Mouse (Mus musculus): ENCODE results near the gene Phf23. TPM values are rescaled to one million over a fixed set of nuclear protein-coding genes. Genes with fewer than 3 reads are reported as not detected.

Gene Phf23
- 2.7 and 4.8 TPM in 2 replicates for polyA plus RNA-seq (2012; rRNA removed)

GRCm38 (mm10) chr11:69995391-69995960, at the start of gene Phf23:
TSS of gene Phf23 (plus strand) at chr11:69995777.

GRCm38 (mm10) chr11:69948066-69948762, 47.4 kb upstream of the Phf23 start, which contains the start of gene Slc2a4:
TSS of gene Slc2a4 (minus strand) at chr11:69948188.

GRCm38 (mm10) chr11:69964650-69965270, 30.8 kb upstream of the Phf23 start, which contains the start of gene Cldn7:
TSS of gene Cldn7 (plus strand) at chr11:69964779.

GRCm38 (mm10) chr11:69981141-69981762, 14.3 kb upstream of the Phf23 start, which contains the start of gene Ctdnep1:
TSS of gene Ctdnep1 (plus strand) at chr11:69981156.

GRCm38 (mm10) chr11:69982225-69982624, 13.4 kb upstream of the Phf23 start, which contains the start of gene Elp5:
TSS of gene Elp5 (minus strand) at chr11:69982517.

DNA sequence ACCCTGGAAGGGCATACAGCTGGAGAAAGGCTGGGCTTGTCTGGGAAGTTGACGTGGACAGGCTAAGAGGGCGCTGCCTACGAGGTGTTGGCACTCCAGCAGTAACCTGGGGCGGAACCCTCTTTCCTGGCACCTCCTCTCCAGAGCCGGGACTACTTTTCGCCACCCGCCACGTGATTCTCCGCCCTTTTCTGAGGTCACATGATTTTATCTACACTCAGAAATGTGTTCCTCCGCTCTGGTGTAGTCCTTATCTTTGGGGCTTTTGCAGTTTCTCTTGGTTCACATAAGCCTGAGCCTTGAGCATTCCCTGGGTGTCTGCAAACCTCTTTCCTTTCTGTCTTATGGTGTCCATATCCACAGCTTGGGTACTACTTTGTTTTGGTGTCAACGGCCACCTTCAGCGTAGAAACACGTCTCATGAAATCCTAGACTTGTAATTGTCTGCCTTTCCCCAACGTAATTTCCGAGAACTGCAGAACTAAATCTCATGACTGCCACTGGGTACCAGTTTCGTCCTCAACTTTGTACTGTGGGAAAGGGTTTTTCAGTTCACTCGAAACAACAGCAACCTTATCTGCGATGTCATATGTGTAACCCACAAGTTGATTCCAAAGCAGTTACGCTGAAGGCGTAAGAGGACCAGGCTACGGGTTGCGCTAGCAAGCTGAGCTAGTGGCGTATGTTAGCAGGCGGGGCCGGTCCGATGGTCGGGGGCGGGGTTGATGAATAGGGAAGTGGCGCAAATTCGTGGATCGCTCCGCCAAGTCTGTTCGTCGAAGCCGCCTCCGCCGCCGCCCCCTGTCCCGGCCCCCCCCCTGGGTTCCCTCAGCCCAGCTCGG, 4.5 kb upstream of the Phf23 start, which contains the start of gene Gabarap:
Gabarap (plus strand) TSS at position 294 of the 842 bp plus-strand sequence.

GRCm38 (mm10) chr11:70000396-70000898, 4.9 kb downstream of the Phf23 start, which contains the start of gene Dvl2:
TSS of gene Dvl2 (plus strand) at chr11:70000595.

DNA sequence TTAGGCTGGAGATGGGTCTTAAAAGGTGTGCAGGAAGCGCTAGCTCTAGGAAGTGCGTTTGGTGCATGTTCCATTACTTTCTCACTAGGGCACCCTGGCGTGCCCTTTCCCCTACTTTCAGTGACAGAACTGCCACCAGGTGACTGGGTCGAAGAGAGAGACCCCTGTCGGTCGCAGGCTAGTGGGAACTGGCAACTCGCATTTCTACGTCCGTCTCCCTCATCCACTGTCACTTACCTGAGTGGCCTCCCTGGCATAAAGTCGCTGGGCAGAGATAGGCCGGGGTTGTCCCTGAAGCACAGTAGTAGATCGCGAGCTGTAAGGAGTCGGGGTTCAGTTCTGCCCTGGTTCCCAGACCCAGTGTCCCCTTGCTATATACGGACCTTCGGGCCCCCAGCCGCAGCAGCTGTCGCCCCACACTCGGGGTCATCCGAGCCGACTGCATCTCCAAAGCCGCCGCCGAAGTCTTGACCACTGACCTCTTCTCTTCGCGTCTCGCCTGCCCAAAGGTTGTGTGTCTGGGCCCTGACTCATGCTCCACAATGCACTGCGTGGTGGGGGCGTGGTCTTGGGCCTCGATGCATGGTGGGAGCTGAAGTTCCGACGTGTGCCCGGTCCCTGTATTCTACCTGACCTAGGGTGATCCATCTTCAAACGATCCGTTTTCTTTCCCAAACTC, 19.4 kb downstream of the Phf23 start, which contains the start of gene Acadvl:
Acadvl (minus strand) TSS at position 532 of the 679 bp plus-strand sequence.

DNA sequence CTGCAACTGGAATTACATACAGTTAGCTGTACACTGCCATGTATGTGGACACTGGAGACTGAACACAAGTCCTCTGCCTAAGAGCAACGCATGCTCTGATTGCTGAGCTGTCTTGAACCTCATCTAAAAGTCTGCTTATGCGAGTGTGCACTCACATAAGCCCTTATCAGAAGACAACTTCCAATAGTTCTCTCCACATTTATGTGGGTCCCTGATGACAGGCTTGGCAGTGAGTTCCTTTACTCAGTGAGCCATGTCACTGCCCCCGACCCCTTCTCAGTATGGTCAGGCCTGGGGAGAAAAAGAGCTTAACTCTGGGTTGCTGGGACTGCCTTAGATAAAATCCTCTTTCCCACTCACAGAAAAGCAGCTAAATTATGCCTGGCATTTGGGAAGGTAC, 21.1 kb downstream of the Phf23 start, which contains the start of gene Dlg4:
Dlg4 (plus strand) TSS at position 274 of the 400 bp plus-strand sequence.

Other genes starting within 250 kb of the Phf23 start
- gene Polr2a, start 237.1 kb upstream of the Phf23 start, polyA plus RNA-seq (2012; rRNA removed) = 7.3 and 12.3 TPM in 2 replicates
- 0.12 and 0.19 TPM in 2 replicates for gene Slc35g3, start 233.8 kb upstream of the Phf23 start, polyA plus RNA-seq (2012; rRNA removed)
- 10.3 and 17.5 TPM in 2 replicates for gene Zbtb4, start 229.9 kb upstream of the Phf23 start, polyA plus RNA-seq (2012; rRNA removed)
- gene Chrnb1, start 199.8 kb upstream of the Phf23 start, polyA plus RNA-seq (2012; rRNA removed) = 3.2 and 5.8 TPM in 2 replicates
- gene Fgf11, start 193.9 kb upstream of the Phf23 start, polyA plus RNA-seq (2012; rRNA removed) = 2.3 and 2.6 TPM in 2 replicates
- 23.4 and 35.3 TPM in 2 replicates for gene Tmem102, start 190.2 kb upstream of the Phf23 start, polyA plus RNA-seq (2012; rRNA removed)
- gene Gm39566, start 180.5 kb upstream of the Phf23 start, polyA plus RNA-seq (2012; rRNA removed) = not detected in 2 replicates
- gene Spem2, start 177.3 kb upstream of the Phf23 start, polyA plus RNA-seq (2012; rRNA removed) = not detected in 2 replicates
- gene Spem1, start 173.6 kb upstream of the Phf23 start, polyA plus RNA-seq (2012; rRNA removed) = 0.05 TPM in 1 of 2 replicates, not detected in the other
- 10.0 and 11.0 TPM in 2 replicates for gene Nlgn2, start 158.0 kb upstream of the Phf23 start, polyA plus RNA-seq (2012; rRNA removed)
- gene Tmem256, start 157.3 kb upstream of the Phf23 start, polyA plus RNA-seq (2012; rRNA removed) = 105 and 145 TPM in 2 replicates
- 51.9 and 53.6 TPM in 2 replicates for gene Plscr3, start 149.4 kb upstream of the Phf23 start, polyA plus RNA-seq (2012; rRNA removed)
- 18.6 and 19.9 TPM in 2 replicates for gene Tnk1, start 137.0 kb upstream of the Phf23 start, polyA plus RNA-seq (2012; rRNA removed)
- not detected in 2 replicates for gene Tmem95, start 117.8 kb upstream of the Phf23 start, polyA plus RNA-seq (2012; rRNA removed)
- 7.2 and 8.2 TPM in 2 replicates for gene Kctd11, start 114.4 kb upstream of the Phf23 start, polyA plus RNA-seq (2012; rRNA removed)
- gene Acap1, start 100.2 kb upstream of the Phf23 start, polyA plus RNA-seq (2012; rRNA removed) = 0.81 and 1.9 TPM in 2 replicates
- 0.77 and 1.0 TPM in 2 replicates for gene 2810408A11Rik, start 94.8 kb upstream of the Phf23 start, polyA plus RNA-seq (2012; rRNA removed)
- 11.5 and 14.7 TPM in 2 replicates for gene Neurl4, start 94.7 kb upstream of the Phf23 start, polyA plus RNA-seq (2012; rRNA removed)
- 71.1 and 72.4 TPM in 2 replicates for gene Gps2, start 81.9 kb upstream of the Phf23 start, polyA plus RNA-seq (2012; rRNA removed)
- gene Eif5a, start 73.8 kb upstream of the Phf23 start, polyA plus RNA-seq (2012; rRNA removed) = 152 and 162 TPM in 2 replicates
- gene Ybx2, start 60.0 kb upstream of the Phf23 start, polyA plus RNA-seq (2012; rRNA removed) = 26.1 and 33.8 TPM in 2 replicates
- gene Slc2a4, start 47.6 kb upstream of the Phf23 start, polyA plus RNA-seq (2012; rRNA removed) = 51.9 and 55.0 TPM in 2 replicates
- 3.6 and 4.8 TPM in 2 replicates for gene Cldn7, start 31.0 kb upstream of the Phf23 start, polyA plus RNA-seq (2012; rRNA removed)
- gene Ctdnep1, start 14.6 kb upstream of the Phf23 start, polyA plus RNA-seq (2012; rRNA removed) = 39.4 and 42.7 TPM in 2 replicates
- 27.8 and 29.8 TPM in 2 replicates for gene Elp5, start 13.3 kb upstream of the Phf23 start, polyA plus RNA-seq (2012; rRNA removed)
- gene Gabarap, start 4.6 kb upstream of the Phf23 start, polyA plus RNA-seq (2012; rRNA removed) = 180 and 211 TPM in 2 replicates
- 5.2 and 6.7 TPM in 2 replicates for gene Dvl2, start 4.8 kb downstream of the Phf23 start, polyA plus RNA-seq (2012; rRNA removed)
- gene Acadvl, start 19.6 kb downstream of the Phf23 start, polyA plus RNA-seq (2012; rRNA removed) = 53.2 and 55.7 TPM in 2 replicates
- gene Dlg4, start 21.2 kb downstream of the Phf23 start, polyA plus RNA-seq (2012; rRNA removed) = 5.7 and 6.6 TPM in 2 replicates
- gene Asgr1, start 58.3 kb downstream of the Phf23 start, polyA plus RNA-seq (2012; rRNA removed) = 0.32 TPM in 1 of 2 replicates, not detected in the other
- gene Asgr2, start 96.9 kb downstream of the Phf23 start, polyA plus RNA-seq (2012; rRNA removed) = 0.20 and 0.28 TPM in 2 replicates
- 1.7 TPM in 2 replicates for gene Mgl2, start 134.6 kb downstream of the Phf23 start, polyA plus RNA-seq (2012; rRNA removed)
- gene Clec10a, start 160.4 kb downstream of the Phf23 start, polyA plus RNA-seq (2012; rRNA removed) = 1.6 and 2.4 TPM in 2 replicates
- 36.1 and 38.9 TPM in 2 replicates for gene Slc16a11, start 217.0 kb downstream of the Phf23 start, polyA plus RNA-seq (2012; rRNA removed)
- 3.0 and 3.9 TPM in 2 replicates for gene Slc16a13, start 225.3 kb downstream of the Phf23 start, polyA plus RNA-seq (2012; rRNA removed)
- 1.9 and 2.1 TPM in 2 replicates for gene Bcl6b, start 234.0 kb downstream of the Phf23 start, polyA plus RNA-seq (2012; rRNA removed)
- gene 0610010K14Rik, start 242.1 kb downstream of the Phf23 start, polyA plus RNA-seq (2012; rRNA removed) = 20.2 and 24.1 TPM in 2 replicates
- 4.3 and 5.2 TPM in 2 replicates for gene Gm21988, start 244.1 kb downstream of the Phf23 start, polyA plus RNA-seq (2012; rRNA removed)
- 128 and 152 TPM in 2 replicates for gene Rnasek, start 244.1 kb downstream of the Phf23 start, polyA plus RNA-seq (2012; rRNA removed)